Mouse (Mus musculus): ENCODE results near the gene Polr3a. TPM values are rescaled to one million over a fixed set of nuclear protein-coding genes. Genes with fewer than 3 reads are reported as not detected.
A peak's percentile ranks its signal among the peaks of the same experiment; 100 is the strongest.

The Polr3a gene
- polyA plus RNA-seq (2014; fragmentation: Nextera tagmentation; extraction: Ambion mirVana), result 12.4 and 13.8 TPM in 2 replicates

DNA sequence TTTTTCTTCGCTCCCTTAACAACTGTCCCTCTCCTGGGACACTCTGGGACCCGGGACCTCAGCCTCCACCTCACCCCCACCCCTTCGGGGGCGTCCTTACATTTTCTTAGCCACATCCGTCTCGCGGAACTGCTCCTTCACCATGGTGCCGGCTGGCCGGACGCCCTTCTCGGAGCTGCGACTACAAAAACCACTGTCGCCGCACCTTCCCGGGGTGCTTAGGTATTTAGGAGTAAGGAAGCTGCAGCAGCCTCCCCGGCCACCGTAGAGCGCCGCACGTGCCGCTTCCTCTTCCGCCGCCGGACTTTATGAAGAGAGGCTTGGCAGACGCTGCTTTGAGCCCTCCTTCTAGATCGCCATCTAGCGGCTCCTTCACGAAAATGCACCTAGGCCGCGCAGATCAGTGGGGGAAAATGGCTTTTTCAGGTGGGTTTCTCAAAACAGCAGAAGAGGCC lies at the start of gene Polr3a, which contains the start of gene Rps24:
TSS of gene Polr3a (minus strand) at position 286 of the 455 bp plus-strand sequence.
TSS of gene Rps24 (plus strand) at position 353 of the 455 bp plus-strand sequence.
- WGBS (ENCODE audit: insufficient replicate concordance), result under 1% methylated on average over 30 of the region's 30 CpGs
- Histone ChIP-seq H3K4me1 (ENCODE audit: control insufficient read depth, insufficient read depth, low read length) (peaks cover 15% of the 10 kb centered on the region), H3K36me3 (ENCODE audit: control insufficient read depth, insufficient read depth, low read length) (peaks cover 16% of the 10 kb centered on the region), H3K27ac (ENCODE audit: low read depth, low read length) (no peak within 1 kb of the TSS; the same call in 1 of the 2 replicates), H3K4me3 (ENCODE audit: low read depth, low read length) (peak within 1 kb of the TSS; percentile 84), H3K27me3 (ENCODE audit: control insufficient read depth, insufficient read depth, low read length) (no peaks in the 10 kb centered on the region), H3K9me3 (replicated peaks; ENCODE audit: control insufficient read depth, low read length) (no peaks in the 10 kb centered on the region), H3K4me2 (peak within 1 kb of the TSS; percentile 82), H3K9ac (ENCODE audit: low read depth, low read length) (peak within 1 kb of the TSS; percentile 86)
- peak; percentile 58 for ATAC-seq (replicated peaks; ENCODE audit: insufficient number of reproducible peaks, low FRiP score, low TSS enrichment)

DNA sequence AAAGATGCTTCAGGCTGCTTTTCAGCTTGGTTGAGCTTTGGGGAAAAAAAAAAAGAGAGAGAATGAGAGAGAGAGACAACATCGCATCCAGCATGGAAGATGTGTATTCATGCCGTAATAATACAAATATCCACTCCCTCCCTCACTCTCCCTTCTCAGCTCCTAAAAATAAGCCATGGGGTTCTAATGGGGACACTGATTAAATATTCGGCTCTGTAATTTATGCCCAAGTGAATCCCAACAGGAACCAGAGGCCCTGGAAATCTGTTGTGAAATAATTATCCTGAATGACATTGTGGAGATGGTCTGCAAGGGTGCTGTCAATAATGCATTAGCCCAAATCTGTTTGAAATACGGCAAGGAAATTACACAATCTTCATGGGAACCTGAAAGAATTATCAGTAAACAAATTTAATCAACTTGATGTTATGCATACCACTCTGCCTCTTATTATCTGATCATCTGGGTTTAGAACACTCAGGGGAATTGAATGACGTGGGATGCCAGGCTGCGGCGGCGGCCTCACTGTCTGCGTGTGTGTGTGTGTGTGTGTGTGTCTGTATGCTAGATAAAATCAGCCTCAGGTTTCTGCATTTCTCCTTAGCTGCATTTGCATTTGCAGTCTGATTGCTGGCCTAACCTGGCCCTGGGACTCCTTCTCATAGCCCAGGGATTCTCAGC lies 48.1 kb upstream of the Polr3a start:
- Histone ChIP-seq H3K36me3 (ENCODE audit: control insufficient read depth, insufficient read depth, low read length) (no peaks in the 10 kb centered on the region), H3K27me3 (ENCODE audit: control insufficient read depth, insufficient read depth, low read length) (no peaks in the 10 kb centered on the region), H3K9me3 (replicated peaks; ENCODE audit: control insufficient read depth, low read length) (0 out of 2 replicates have a peak, but pooled peaks cover 4% of the 10 kb centered on the region), H3K27ac (ENCODE audit: low read depth, low read length) (no peak overlapping the region), H3K4me3 (ENCODE audit: low read depth, low read length) (no peak overlapping the region), H3K9ac (ENCODE audit: low read depth, low read length) (no peak overlapping the region), H3K4me1 (ENCODE audit: control insufficient read depth, insufficient read depth, low read length) (peaks cover 7% of the 10 kb centered on the region; the same call in 1 of the 2 replicates), H3K4me2 (no peak overlapping the region)
- no peak for ATAC-seq (replicated peaks; ENCODE audit: insufficient number of reproducible peaks, low FRiP score, low TSS enrichment)
- 70% methylated on average over 9 of the region's 9 CpGs for WGBS (ENCODE audit: insufficient replicate concordance)

DNA sequence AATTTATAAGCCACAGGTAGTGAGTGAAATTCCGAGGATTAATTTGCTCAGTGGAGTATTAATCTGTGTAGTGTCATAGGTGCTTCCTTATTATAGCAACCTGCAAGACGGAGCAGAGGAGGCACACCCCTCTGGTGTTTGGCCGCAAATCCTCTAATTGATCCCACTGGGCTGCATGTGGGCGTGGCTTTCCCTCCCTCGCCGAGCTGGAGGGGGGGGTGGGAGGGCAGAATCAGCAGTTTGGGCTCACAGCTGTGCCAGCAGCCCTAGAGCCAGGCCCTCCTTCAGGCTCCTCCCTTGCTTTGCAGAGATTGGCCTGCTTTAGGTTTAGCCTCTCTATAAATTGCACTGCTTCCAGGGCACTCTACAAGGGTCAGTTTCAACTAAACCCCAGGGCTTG lies 43.4 kb upstream of the Polr3a start:
- no peak; the same call in 1 of the 2 replicates for ATAC-seq (replicated peaks; ENCODE audit: insufficient number of reproducible peaks, low FRiP score, low TSS enrichment)
- H3K36me3 ChIP-seq (ENCODE audit: control insufficient read depth, insufficient read depth, low read length), result no peaks in the 10 kb centered on the region
- no peak overlapping the region for H3K4me3 ChIP-seq (ENCODE audit: low read depth, low read length)
- no peak overlapping the region for H3K9ac ChIP-seq (ENCODE audit: low read depth, low read length)
- peak overlapping the region; percentile 19 for H3K4me2 ChIP-seq
- no peaks in the 10 kb centered on the region for H3K9me3 ChIP-seq (replicated peaks; ENCODE audit: control insufficient read depth, low read length)
- WGBS (ENCODE audit: insufficient replicate concordance), result 5% methylated on average over 6 of the region's 6 CpGs
- no peaks in the 10 kb centered on the region for H3K27me3 ChIP-seq (ENCODE audit: control insufficient read depth, insufficient read depth, low read length)
- peaks cover 7% of the 10 kb centered on the region; the same call in 1 of the 2 replicates for H3K4me1 ChIP-seq (ENCODE audit: control insufficient read depth, insufficient read depth, low read length)
- H3K27ac ChIP-seq (ENCODE audit: low read depth, low read length), result no peak overlapping the region

DNA sequence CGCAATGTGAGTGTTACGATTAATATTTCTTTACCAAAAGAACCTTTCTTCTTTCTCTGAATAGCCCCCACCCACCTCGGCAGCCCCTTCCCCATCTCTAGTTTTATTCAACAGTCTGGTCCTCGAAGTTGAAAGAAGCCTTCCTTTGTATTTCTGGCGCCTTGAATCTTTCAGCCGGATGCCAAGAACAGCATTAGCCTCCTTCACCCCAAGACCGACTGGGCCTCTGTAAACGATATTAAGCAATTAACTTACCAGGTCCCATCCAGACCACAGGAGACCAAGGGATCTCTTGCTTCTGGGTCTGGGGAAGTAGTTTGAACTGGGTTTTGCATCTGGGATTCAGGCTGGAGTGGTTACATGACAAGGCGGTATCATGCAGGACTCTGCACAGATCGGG lies 39.6 kb upstream of the Polr3a start:
- H3K9ac ChIP-seq (ENCODE audit: low read depth, low read length), result no peak overlapping the region
- H3K4me2 ChIP-seq, result no peak overlapping the region
- no peaks in the 10 kb centered on the region for H3K36me3 ChIP-seq (ENCODE audit: control insufficient read depth, insufficient read depth, low read length)
- H3K4me3 ChIP-seq (ENCODE audit: low read depth, low read length), result no peak overlapping the region
- peaks cover 7% of the 10 kb centered on the region; the same call in 1 of the 2 replicates for H3K4me1 ChIP-seq (ENCODE audit: control insufficient read depth, insufficient read depth, low read length)
- H3K27me3 ChIP-seq (ENCODE audit: control insufficient read depth, insufficient read depth, low read length), result no peaks in the 10 kb centered on the region
- no peaks in the 10 kb centered on the region for H3K9me3 ChIP-seq (replicated peaks; ENCODE audit: control insufficient read depth, low read length)
- WGBS (ENCODE audit: insufficient replicate concordance), result 79% methylated on average over 10 of the region's 10 CpGs
- no peak for ATAC-seq (replicated peaks; ENCODE audit: insufficient number of reproducible peaks, low FRiP score, low TSS enrichment)
- H3K27ac ChIP-seq (ENCODE audit: low read depth, low read length), result no peak overlapping the region

DNA sequence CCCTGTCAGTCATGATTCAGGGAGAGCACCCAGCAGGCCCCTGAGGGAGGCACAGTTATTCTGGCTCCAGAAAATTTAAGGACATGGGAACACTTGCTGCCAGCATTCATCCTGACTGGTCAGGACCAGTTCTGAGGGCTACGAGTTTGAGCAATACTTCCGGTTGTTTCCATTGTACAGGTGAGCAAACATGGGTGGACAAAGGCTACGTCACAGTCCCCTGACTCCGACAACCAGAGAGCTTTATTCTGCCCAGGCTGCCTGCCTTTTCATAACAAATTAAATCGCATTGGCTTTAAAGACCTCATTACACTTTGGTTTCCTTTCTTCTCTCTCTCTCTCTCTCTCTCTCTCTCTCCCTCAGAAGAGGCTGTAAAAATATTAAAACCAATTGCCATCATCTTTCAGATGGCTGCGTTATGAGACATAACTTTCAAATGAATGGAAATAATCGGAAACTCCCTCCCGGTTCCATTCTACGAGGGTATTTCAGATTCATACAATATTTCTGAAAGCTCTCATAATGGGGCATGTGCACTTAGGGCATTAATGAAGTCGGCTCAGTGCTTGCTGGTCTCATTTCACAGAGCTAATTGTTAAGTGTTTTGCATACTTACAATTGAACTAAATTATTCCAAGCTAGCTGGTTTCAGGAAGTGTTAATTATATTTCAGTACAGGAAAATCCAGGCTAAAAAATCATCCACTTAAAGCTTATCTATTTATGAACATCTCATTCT lies 39.0 kb upstream of the Polr3a start:
- H3K9me3 ChIP-seq (replicated peaks; ENCODE audit: control insufficient read depth, low read length), result no peaks in the 10 kb centered on the region
- no peak overlapping the region for H3K27ac ChIP-seq (ENCODE audit: low read depth, low read length)
- no peaks in the 10 kb centered on the region for H3K27me3 ChIP-seq (ENCODE audit: control insufficient read depth, insufficient read depth, low read length)
- no peak for ATAC-seq (replicated peaks; ENCODE audit: insufficient number of reproducible peaks, low FRiP score, low TSS enrichment)
- no peak overlapping the region for H3K9ac ChIP-seq (ENCODE audit: low read depth, low read length)
- H3K4me2 ChIP-seq, result no peak overlapping the region
- WGBS (ENCODE audit: insufficient replicate concordance), result 82% methylated on average over 10 of the region's 10 CpGs
- peaks cover 7% of the 10 kb centered on the region; the same call in 1 of the 2 replicates for H3K4me1 ChIP-seq (ENCODE audit: control insufficient read depth, insufficient read depth, low read length)
- no peak overlapping the region for H3K4me3 ChIP-seq (ENCODE audit: low read depth, low read length)
- H3K36me3 ChIP-seq (ENCODE audit: control insufficient read depth, insufficient read depth, low read length), result no peaks in the 10 kb centered on the region

DNA sequence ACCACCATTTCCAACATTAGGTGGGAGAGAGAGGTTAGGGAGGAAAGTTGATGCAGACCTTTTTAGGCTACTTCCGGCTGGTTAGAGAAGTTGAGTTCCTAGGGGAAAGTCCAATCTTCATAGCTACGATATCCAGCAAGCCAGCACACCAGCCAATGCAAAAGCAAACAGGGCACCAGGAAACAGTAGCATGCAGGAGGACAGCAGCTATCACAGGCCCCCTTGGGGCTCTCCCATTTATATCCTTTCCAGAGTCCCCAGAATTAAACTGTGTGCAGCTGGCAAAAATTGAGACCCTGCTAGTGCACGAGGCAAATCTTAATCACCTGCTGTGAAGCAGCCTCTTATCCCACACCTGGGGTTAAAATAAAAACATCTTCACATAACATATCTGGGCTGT lies 38.3 kb upstream of the Polr3a start:
- Histone ChIP-seq H3K27me3 (ENCODE audit: control insufficient read depth, insufficient read depth, low read length) (no peaks in the 10 kb centered on the region), H3K4me2 (no peak overlapping the region), H3K4me1 (ENCODE audit: control insufficient read depth, insufficient read depth, low read length) (no peaks in the 10 kb centered on the region; the same call in 1 of the 2 replicates), H3K27ac (ENCODE audit: low read depth, low read length) (no peak overlapping the region), H3K9ac (ENCODE audit: low read depth, low read length) (no peak overlapping the region), H3K36me3 (ENCODE audit: control insufficient read depth, insufficient read depth, low read length) (no peaks in the 10 kb centered on the region), H3K4me3 (ENCODE audit: low read depth, low read length) (no peak overlapping the region), H3K9me3 (replicated peaks; ENCODE audit: control insufficient read depth, low read length) (no peaks in the 10 kb centered on the region)
- 68% methylated on average over 3 of the region's 3 CpGs for WGBS (ENCODE audit: insufficient replicate concordance)
- ATAC-seq (replicated peaks; ENCODE audit: insufficient number of reproducible peaks, low FRiP score, low TSS enrichment), result no peak

DNA sequence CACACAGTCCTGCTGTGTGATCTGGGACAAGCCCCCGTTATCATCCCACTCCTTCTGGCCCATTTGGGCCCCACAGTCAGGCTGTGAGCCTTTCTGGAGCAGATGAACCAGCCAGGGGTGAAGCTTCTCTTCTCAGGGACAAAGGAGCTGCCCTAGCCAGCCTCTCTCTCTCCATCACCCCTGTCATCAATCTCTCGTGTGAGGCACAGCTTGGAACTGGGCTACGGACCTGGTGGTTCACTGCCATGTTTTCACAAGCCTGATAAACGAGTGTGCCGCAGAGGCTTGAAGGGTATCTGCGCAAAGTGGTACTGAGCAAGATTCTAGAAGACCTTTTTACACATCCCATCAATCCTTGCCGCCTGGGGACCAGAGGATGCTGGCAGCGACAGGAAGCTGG lies 34.7 kb upstream of the Polr3a start:
- Histone ChIP-seq H3K4me2 (no peak overlapping the region), H3K9ac (ENCODE audit: low read depth, low read length) (no peak overlapping the region), H3K9me3 (replicated peaks; ENCODE audit: control insufficient read depth, low read length) (no peaks in the 10 kb centered on the region), H3K27me3 (ENCODE audit: control insufficient read depth, insufficient read depth, low read length) (0 out of 2 replicates have a peak, but pooled peaks cover 3% of the 10 kb centered on the region), H3K27ac (ENCODE audit: low read depth, low read length) (no peak overlapping the region), H3K36me3 (ENCODE audit: control insufficient read depth, insufficient read depth, low read length) (no peaks in the 10 kb centered on the region), H3K4me3 (ENCODE audit: low read depth, low read length) (no peak overlapping the region), H3K4me1 (ENCODE audit: control insufficient read depth, insufficient read depth, low read length) (no peaks in the 10 kb centered on the region)
- WGBS (ENCODE audit: insufficient replicate concordance), result 37% methylated on average over 8 of the region's 8 CpGs
- no peak for ATAC-seq (replicated peaks; ENCODE audit: insufficient number of reproducible peaks, low FRiP score, low TSS enrichment)

DNA sequence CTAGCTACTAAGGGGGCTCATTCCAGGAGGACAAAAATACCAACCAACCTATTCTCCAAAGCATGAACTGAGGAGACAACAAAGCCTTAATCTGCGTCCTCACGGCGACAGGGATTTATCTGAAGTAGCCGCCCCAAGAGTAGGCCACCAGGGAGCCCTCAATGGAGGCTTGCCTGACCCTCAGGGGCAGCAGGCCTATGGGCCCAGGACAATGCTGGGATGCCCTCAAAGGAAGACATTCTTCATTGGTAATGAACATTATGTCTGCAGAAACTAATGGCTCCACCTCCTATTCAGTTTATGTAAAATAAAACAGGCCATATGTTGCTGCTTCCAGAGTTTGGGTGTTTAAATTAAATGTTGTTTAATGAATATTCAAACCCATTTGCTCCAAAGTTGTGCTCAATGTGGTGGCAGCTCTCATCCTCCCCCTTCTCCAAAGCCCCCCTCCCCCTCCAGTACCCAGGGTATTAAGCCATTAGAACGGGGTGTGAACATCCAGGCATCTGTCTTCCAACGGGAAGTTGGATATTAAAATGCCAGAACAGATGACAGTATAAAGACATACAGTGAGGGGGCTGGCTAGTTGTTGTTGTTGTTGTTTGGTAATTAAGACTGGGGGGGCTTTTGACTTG lies 25.8 kb upstream of the Polr3a start:
- H3K4me2 ChIP-seq, result no peak overlapping the region
- H3K4me1 ChIP-seq (ENCODE audit: control insufficient read depth, insufficient read depth, low read length), result peaks cover 10% of the 10 kb centered on the region
- H3K27me3 ChIP-seq (ENCODE audit: control insufficient read depth, insufficient read depth, low read length), result no peaks in the 10 kb centered on the region
- no peak overlapping the region for H3K27ac ChIP-seq (ENCODE audit: low read depth, low read length)
- no peak overlapping the region for H3K9ac ChIP-seq (ENCODE audit: low read depth, low read length)
- ATAC-seq (replicated peaks; ENCODE audit: insufficient number of reproducible peaks, low FRiP score, low TSS enrichment), result no peak
- 73% methylated on average over 6 of the region's 6 CpGs for WGBS (ENCODE audit: insufficient replicate concordance)
- H3K4me3 ChIP-seq (ENCODE audit: low read depth, low read length), result no peak overlapping the region
- H3K9me3 ChIP-seq (replicated peaks; ENCODE audit: control insufficient read depth, low read length), result peaks cover 5% of the 10 kb centered on the region; the same call in 1 of the 2 replicates
- no peaks in the 10 kb centered on the region for H3K36me3 ChIP-seq (ENCODE audit: control insufficient read depth, insufficient read depth, low read length)

All from heart, embryonic 11.5 days (tissue).